Mouse (Mus musculus): Measurements from ENCODE around the gene Nudt15.

- TF ChIP-seq POLR2A (IDR thresholded peaks at IDR 0.05; ENCODE audit: control insufficient read depth, low read depth, low read length) (no peak), CTCF (IDR thresholded peaks at IDR 0.05; ENCODE audit: control insufficient read depth, insufficient read depth, insufficient replicate concordance, low read depth, low read length) (no peak)
Observed at GRCm38 (mm10) chr14:73507200-73507599, 40.8 kb downstream of the Nudt15 start.

All from testis, adult 2 months (tissue).